Mouse (Mus musculus) heart, adult 2 months (tissue): ENCODE data around the gene H13. TPM values are rescaled to one million over a fixed set of nuclear protein-coding genes. Genes with fewer than 3 reads are reported as not detected.

ENCODE experiments used
- DNase-seq, 2 experiments: peaks; one replicate each; pipeline ENCODE4 v3.0.0; 2021
- H3K27ac ChIP-seq: fragments of 200-600 bp; 2 replicates; pipeline ENCODE4 v1.8.1; 2022
- H3K27me3 ChIP-seq: fragments of 200-500 bp; 2 replicates; pipeline ENCODE4 v1.6.1; 2012; ENCODE audit warnings: mild to moderate bottlenecking, low read length, inconsistent platforms, mixed read lengths; ENCODE audit not compliant: control insufficient read depth, insufficient read depth
- H3K36me3 ChIP-seq: fragments of 200-500 bp; 2 replicates; pipeline ENCODE4 v1.6.1; 2012; ENCODE audit warnings: low read length, inconsistent platforms; ENCODE audit not compliant: control insufficient read depth, insufficient read depth
- H3K4me1 ChIP-seq: fragments of 200-500 bp; 2 replicates; pipeline ENCODE4 v1.6.1; 2011; ENCODE audit warnings: low read length; ENCODE audit not compliant: control insufficient read depth, insufficient read depth
- H3K4me3 ChIP-seq: fragments of 200-600 bp; 2 replicates; pipeline ENCODE4 v1.8.1; 2022
- H3K79me2 ChIP-seq: fragments of 200-500 bp; replicated peaks from 2 replicates; pipeline ENCODE4 v1.6.1; 2012; ENCODE audit warnings: mild to moderate bottlenecking, inconsistent platforms, low read length, moderate library complexity, mixed read lengths; ENCODE audit not compliant: control insufficient read depth, insufficient read depth
- H3K9ac ChIP-seq: fragments of 200-500 bp; 2 replicates; pipeline ENCODE4 v1.6.1; 2012; ENCODE audit warnings: low read depth, mild to moderate bottlenecking, control low read depth, inconsistent platforms, low read length, mixed read lengths
- CTCF ChIP-seq: fragments of 200-600 bp; IDR thresholded peaks from 2 replicates; pipeline ENCODE4 v1.8.1; 2022; ENCODE audit warnings: antibody characterized with exemption, mild to moderate bottlenecking, moderate library complexity
- EP300 ChIP-seq: fragments of 200-500 bp; IDR thresholded peaks from 2 replicates; pipeline ENCODE4 v1.6.1; 2011; ENCODE audit warnings: low read depth, low read length, control low read depth; ENCODE audit not compliant: insufficient read depth
- POLR2A ChIP-seq: fragments of 200-500 bp; IDR thresholded peaks from 2 replicates; pipeline ENCODE4 v1.6.1; 2011; ENCODE audit warnings: mild to moderate bottlenecking, low read depth, low read length, control low read depth; ENCODE audit not compliant: insufficient read depth
- WGBS: fragments of 180-500 bp; shearing (Covaris S2); methylation state at CpG from one replicate; pipeline ENCODE4 v1.1.7; 2018; 5-methylcytosine and 5-hydroxymethylcytosine counted together
- intact Hi-C: fragments of 180-260 bp; cut with DNase I; formaldehyde crosslinking; loops from one replicate; pipeline ENCODE4 v1.15.1; 2025
- polyA plus RNA-seq: library from polyadenylated mRNA; depleted of rRNA; stranded (reverse); fragments of >200 nt; gene quantifications from 2 replicates; pipeline ENCODE4 v1.2.3, GENCODE M21; 2012
- total RNA-seq, 2 experiments: library from RNA; stranded (reverse); gene quantifications; 2 replicates each; pipeline ENCODE4 v1.2.3; 2021

H13 gene
- total and polyA plus RNA-seq, 3 experiments, result 33.9 to 43.5 (median 37.6) TPM

DNA sequence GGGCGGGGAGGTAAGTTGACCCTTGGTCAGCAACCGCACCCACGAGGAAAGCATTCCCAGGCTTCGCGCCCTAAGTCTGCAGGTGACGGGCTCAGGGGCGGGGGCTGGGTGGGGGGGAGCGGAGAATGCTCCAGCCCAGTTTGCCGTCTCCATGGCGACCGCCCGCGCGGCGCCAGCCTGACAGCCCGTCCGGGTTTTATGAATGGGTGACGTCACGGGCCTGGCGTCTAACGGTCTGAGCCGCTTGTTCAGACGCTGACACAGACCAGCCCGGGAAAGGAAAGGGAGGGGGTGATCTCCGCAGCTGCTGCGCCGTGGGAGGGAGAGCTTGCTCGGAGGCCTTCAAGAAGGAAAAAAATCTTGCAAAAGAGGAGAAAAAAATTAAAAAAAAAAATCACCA, 65.7 kb downstream of the H13 start:
- Histone ChIP-seq H3K36me3 (no peaks in the 10 kb centered on the region), H3K9ac (peak overlapping the region; percentile 58), H3K4me3 (peak overlapping the region; percentile 63), H3K27ac (peak overlapping the region; percentile 90), H3K79me2 (no peaks in the 10 kb centered on the region), H3K27me3 (no peaks in the 10 kb centered on the region), H3K4me1 (peaks cover 9% of the 10 kb centered on the region)
- intact Hi-C loops, result no loop called here
- TF ChIP-seq CTCF (no peak), EP300 (peak; percentile 93), POLR2A (peak; percentile 88)
- DNase-seq, result peak; percentile 92 to 95
- under 1% methylated on average over 28 of the region's 28 CpGs for WGBS

- no peaks in the 10 kb centered on the region for H3K79me2 ChIP-seq
- peak within 1 kb of the TSS; percentile 98 for H3K9ac ChIP-seq
- no peaks in the 10 kb centered on the region for H3K36me3 ChIP-seq
- peaks cover 7% of the 10 kb centered on the region for H3K4me1 ChIP-seq
- no peaks in the 10 kb centered on the region for H3K27me3 ChIP-seq
- TF ChIP-seq POLR2A, result peak; percentile 100
- TF ChIP-seq EP300, result peak; percentile 91; the same call in 1 of the 2 replicates
- no peak for TF ChIP-seq CTCF
- peak within 1 kb of the TSS; percentile 63 for H3K4me3 ChIP-seq
- intact Hi-C loops, result loop anchor here (1.0 kb wide), 2 partner anchors 12 to 50 kb away; no protein-coding TSS in a partner anchor
- peak within 1 kb of the TSS; percentile 90 for H3K27ac ChIP-seq
- 1% methylated on average over 28 of the region's 28 CpGs for WGBS
- peak; percentile 90 to 91 for DNase-seq
These were observed 66.9 kb downstream of the H13 start, which contains the start of gene Id1 for GRCm38 (mm10) chr2:152736090-152736601. Id1 (plus strand) TSS chr2:152736251.

- H3K27ac ChIP-seq, result peak overlapping the region; percentile 90
- H3K9ac ChIP-seq, result peak overlapping the region; percentile 98
- intact Hi-C loops, result loop anchor here (1.0 kb wide), 2 partner anchors 12 to 50 kb away; no protein-coding TSS in a partner anchor
- DNase-seq, result peak; percentile 51 to 65
- no peaks in the 10 kb centered on the region for H3K27me3 ChIP-seq
- peak overlapping the region; percentile 63 for H3K4me3 ChIP-seq
- H3K36me3 ChIP-seq, result no peaks in the 10 kb centered on the region
- WGBS, result 4% methylated on average over 22 of the region's 22 CpGs
- H3K79me2 ChIP-seq, result no peaks in the 10 kb centered on the region
- TF ChIP-seq EP300 (no peak), CTCF (no peak), POLR2A (0 out of 2 replicates have a peak, but pooled peaks have one; percentile 16)
- peaks cover 11% of the 10 kb centered on the region for H3K4me1 ChIP-seq
These were observed 67.5 kb downstream of the H13 start for GRCm38 (mm10) chr2:152736748-152737147.

DNA sequence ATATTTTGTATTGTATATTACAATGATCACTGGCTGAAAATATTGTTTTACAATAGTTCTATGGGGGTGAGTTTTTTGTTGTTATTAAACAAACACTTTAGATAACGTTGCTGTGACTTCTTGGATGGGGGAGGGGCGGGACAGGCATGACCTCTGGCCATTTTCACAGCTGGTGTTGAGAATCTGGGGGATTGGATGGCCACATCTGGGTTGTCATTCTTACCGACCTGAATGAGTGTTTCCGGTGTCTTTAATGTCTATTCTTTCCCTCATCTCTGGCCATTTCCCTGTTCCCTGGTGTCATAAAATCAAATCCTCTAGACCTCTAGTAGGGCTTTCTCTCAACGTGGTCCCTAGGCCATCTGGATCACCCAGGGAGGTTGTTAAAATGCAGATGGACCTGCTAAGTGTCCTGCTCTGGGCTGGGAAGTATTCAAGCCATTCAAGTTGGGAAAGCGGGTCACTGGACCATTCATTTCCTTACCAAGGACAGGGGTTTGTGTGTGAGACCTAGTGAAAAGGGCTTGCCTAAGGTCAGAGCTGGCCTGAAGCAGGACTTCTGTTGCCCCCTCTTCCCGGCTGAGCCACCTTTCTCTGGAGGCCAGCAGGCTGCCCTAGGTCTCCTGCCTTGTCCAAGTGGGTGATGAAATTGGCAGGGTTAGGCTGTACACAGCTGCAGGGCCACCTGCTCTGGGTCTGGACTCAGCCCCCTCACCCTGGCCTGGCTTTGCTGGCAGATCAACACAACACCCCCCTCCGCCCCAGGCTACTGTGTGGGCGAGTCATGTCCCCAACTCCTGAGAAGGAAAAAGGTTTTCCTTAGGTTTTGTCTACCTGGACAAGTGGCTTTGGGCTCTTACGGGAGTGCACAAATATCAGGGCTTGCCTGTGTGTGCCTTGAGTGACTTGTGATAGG, 68.3 kb downstream of the H13 start:
- H3K4me1 ChIP-seq, result peaks cover 14% of the 10 kb centered on the region
- no peaks in the 10 kb centered on the region for H3K27me3 ChIP-seq
- H3K27ac ChIP-seq, result peak overlapping the region; percentile 90
- H3K79me2 ChIP-seq, result no peaks in the 10 kb centered on the region
- intact Hi-C loops, result loop anchor here (1.0 to 2.0 kb wide), 2 partner anchors 10 to 83 kb away; no protein-coding TSS in a partner anchor
- peak overlapping the region; percentile 63 for H3K4me3 ChIP-seq
- peak overlapping the region; percentile 68 for H3K9ac ChIP-seq
- DNase-seq, result peak; percentile 47 to 65
- TF ChIP-seq POLR2A, result no peak; the same call in 1 of the 2 replicates
- TF ChIP-seq EP300, result 0 out of 2 replicates have a peak, but pooled peaks have one; percentile 23
- WGBS, result 25% methylated on average over 10 of the region's 10 CpGs
- H3K36me3 ChIP-seq, result no peaks in the 10 kb centered on the region; the same call in 1 of the 2 replicates

DNA sequence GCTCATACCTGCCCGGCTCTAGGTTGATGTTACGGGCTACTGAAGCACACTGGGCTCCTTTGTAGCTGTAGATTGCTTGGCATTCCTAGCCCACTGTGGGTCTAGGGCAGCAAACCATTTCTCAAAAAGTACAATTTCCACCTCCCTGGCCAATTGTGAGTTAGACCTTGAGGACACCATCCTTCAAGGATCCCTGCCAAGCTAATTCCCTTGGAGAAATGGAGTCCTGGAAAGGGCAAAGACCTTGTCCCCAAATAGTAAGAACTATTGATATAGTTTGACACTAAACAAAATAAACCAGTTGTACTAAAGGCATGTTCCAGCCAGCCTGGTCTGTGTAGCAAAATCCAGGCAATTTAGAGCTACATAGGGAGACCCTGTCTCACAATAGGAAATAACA, 69.1 kb downstream of the H13 start:
- WGBS, result 55% methylated on average over 2 of the region's 2 CpGs
- peaks cover 12% of the 10 kb centered on the region for H3K4me1 ChIP-seq
- intact Hi-C loops, result loop anchor here (1.0 to 2.0 kb wide), 2 partner anchors 11 to 82 kb away; no protein-coding TSS in a partner anchor

More for the DNA sequence above, 69.1 kb downstream of the H13 start:
- H3K4me3 ChIP-seq, result peak overlapping the region; percentile 63
- H3K27me3 ChIP-seq, result no peaks in the 10 kb centered on the region
- peak overlapping the region; percentile 68 for H3K9ac ChIP-seq
- no peak; the same call in 1 of the 2 replicates for TF ChIP-seq POLR2A
- no peak for TF ChIP-seq CTCF
- TF ChIP-seq EP300, result no peak
- no peaks in the 10 kb centered on the region; the same call in 1 of the 2 replicates for H3K36me3 ChIP-seq
- H3K79me2 ChIP-seq, result no peaks in the 10 kb centered on the region
- DNase-seq, result no peak
- peak overlapping the region; percentile 90 for H3K27ac ChIP-seq
